Mouse (Mus musculus) thymus, adult 2 months (tissue): ENCODE data around the gene Angptl4. TPM values are rescaled to one million over a fixed set of nuclear protein-coding genes. Genes with fewer than 3 reads are reported as not detected.

ENCODE experiments used
- DNase-seq: peaks from one replicate; pipeline ENCODE4 v3.0.0; 2021
- H3K27ac ChIP-seq: fragments of 200-500 bp; 2 replicates; pipeline ENCODE4 v1.5.1; 2012; ENCODE audit warnings: low read length, control low read depth; ENCODE audit not compliant: control insufficient read depth, insufficient read depth
- H3K27me3 ChIP-seq: fragments of 200-500 bp; 2 replicates; pipeline ENCODE4 v1.6.1; 2012; ENCODE audit warnings: mild to moderate bottlenecking, low read length, moderate library complexity, mixed read lengths; ENCODE audit not compliant: control insufficient read depth, insufficient read depth
- H3K36me3 ChIP-seq: fragments of 200-500 bp; 2 replicates; pipeline ENCODE4 v1.6.1; 2012; ENCODE audit warnings: mild to moderate bottlenecking, low read length, moderate library complexity; ENCODE audit not compliant: control insufficient read depth, insufficient read depth
- H3K4me1 ChIP-seq: fragments of 200-500 bp; replicated peaks from 2 replicates; pipeline ENCODE4 v1.6.1; 2012; ENCODE audit warnings: low read length; ENCODE audit not compliant: control insufficient read depth, insufficient read depth
- H3K4me3 ChIP-seq: fragments of 200-500 bp; 2 replicates; pipeline ENCODE4 v1.5.1; 2012; ENCODE audit warnings: mild to moderate bottlenecking, low read length, control low read depth, moderate library complexity; ENCODE audit not compliant: control insufficient read depth, insufficient read depth
- CTCF ChIP-seq: fragments of 200-500 bp; IDR thresholded peaks from 2 replicates; pipeline ENCODE4 v1.5.1; 2012; ENCODE audit warnings: mild to moderate bottlenecking, control low read depth, low read length, moderate library complexity, borderline replicate concordance; ENCODE audit not compliant: control insufficient read depth, poor library complexity, insufficient read depth; ENCODE audit errors: extremely low read depth
- POLR2A ChIP-seq: fragments of 200-500 bp; IDR thresholded peaks from 2 replicates; pipeline ENCODE4 v1.6.1; 2012; ENCODE audit warnings: mild to moderate bottlenecking, low read length, control low read depth, moderate library complexity; ENCODE audit not compliant: control insufficient read depth, poor library complexity, insufficient read depth; ENCODE audit errors: extremely low read depth
- whole genome bisulfite sequencing: fragments of 180-500 bp; shearing (Covaris S2); methylation state at CpG from one replicate; pipeline ENCODE4 v1.1.7; 2018; 5-methylcytosine and 5-hydroxymethylcytosine counted together
- polyA plus RNA-seq: library from polyadenylated mRNA; depleted of rRNA; stranded (reverse); fragments of >200 nt; gene quantifications from 2 replicates; pipeline ENCODE4 v1.2.3, GENCODE M21; 2012

Gene Angptl4
- polyA plus RNA-seq, 1 experiment, result 23.0 TPM

GRCm38 (mm10) chr17:33816612-33817011 is 35.0 kb upstream of the Angptl4 start:
- DNase-seq, result no peak
- H3K4me3 ChIP-seq, result peak overlapping the region; percentile 62; the same call in 1 of the 2 replicates
- no peak for TF ChIP-seq POLR2A
- no peaks in the 10 kb centered on the region; the same call in 1 of the 2 replicates for H3K27me3 ChIP-seq
- WGBS, result 69% methylated on average over 5 of the region's 5 CpGs
- H3K4me1 ChIP-seq, result peaks cover 13% of the 10 kb centered on the region
- no peaks in the 10 kb centered on the region; the same call in 1 of the 2 replicates for H3K36me3 ChIP-seq
- no peak overlapping the region for H3K27ac ChIP-seq

DNA sequence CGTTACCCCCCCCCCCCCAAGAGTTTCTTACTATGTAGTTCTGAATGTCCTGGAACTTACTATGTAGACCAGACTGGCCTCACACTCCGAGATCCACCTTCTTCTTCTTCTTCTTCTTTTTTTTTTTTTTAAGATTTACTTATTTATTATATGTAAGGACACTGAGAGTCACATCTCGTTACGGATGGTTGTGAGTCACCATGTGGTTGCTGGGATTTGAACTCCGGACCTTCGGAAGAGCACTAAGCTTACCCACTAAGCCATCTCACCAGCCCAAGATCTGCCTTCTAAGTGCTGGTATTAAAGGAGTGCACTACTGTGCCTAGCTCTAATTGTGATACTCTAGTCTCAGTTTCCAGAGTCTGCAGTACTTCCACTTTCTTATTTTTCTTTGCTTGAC is 33.8 kb upstream of the Angptl4 start:
- Histone ChIP-seq H3K27me3 (peaks cover 4% of the 10 kb centered on the region; the same call in 1 of the 2 replicates), H3K4me3 (no peak overlapping the region), H3K4me1 (peaks cover 18% of the 10 kb centered on the region), H3K36me3 (no peaks in the 10 kb centered on the region), H3K27ac (no peak overlapping the region)
- TF ChIP-seq CTCF, result no peak
- no peak for TF ChIP-seq POLR2A
- no peak for DNase-seq
- WGBS, result 92% methylated on average over 6 of the region's 6 CpGs

- Histone ChIP-seq H3K4me1 (peaks cover 13% of the 10 kb centered on the region), H3K27me3 (peaks cover 4% of the 10 kb centered on the region; the same call in 1 of the 2 replicates), H3K4me3 (no peak overlapping the region), H3K36me3 (no peaks in the 10 kb centered on the region), H3K27ac (no peak overlapping the region)
- no peak for TF ChIP-seq CTCF
- no peak for TF ChIP-seq POLR2A
- DNase-seq, result no peak
- 63% methylated on average over 4 of the region's 4 CpGs for WGBS
Observed at GRCm38 (mm10) chr17:33812990-33813389, 31.4 kb upstream of the Angptl4 start.

DNA sequence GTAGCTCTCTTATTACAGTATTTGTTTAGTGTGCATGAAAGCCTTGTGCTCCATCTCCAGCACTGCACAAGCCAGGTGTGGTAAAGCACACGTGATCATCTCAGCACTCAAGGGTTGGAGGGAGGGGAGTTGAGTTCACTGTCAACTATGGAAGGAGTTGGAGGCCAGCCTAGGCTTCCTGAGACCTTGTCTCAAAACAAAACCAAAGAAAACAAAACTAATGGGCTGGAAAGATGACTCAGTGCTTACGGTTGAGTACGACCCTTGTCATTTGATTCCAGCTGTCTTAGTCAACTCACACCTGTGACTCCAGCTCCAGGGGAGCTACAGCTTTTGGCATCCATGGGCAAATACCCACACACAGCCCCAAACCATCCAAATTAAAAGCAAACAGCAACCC is 30.8 kb upstream of the Angptl4 start:
- TF ChIP-seq CTCF (no peak), POLR2A (no peak)
- H3K4me3 ChIP-seq, result no peak overlapping the region
- peaks cover 4% of the 10 kb centered on the region; the same call in 1 of the 2 replicates for H3K27me3 ChIP-seq
- no peak overlapping the region for H3K27ac ChIP-seq
- H3K4me1 ChIP-seq, result peaks cover 10% of the 10 kb centered on the region
- WGBS, result 44% methylated on average over 3 of the region's 3 CpGs
- no peaks in the 10 kb centered on the region for H3K36me3 ChIP-seq
- no peak for DNase-seq

GRCm38 (mm10) chr17:33811142-33811516 is 29.5 kb upstream of the Angptl4 start:
- Histone ChIP-seq H3K4me3 (no peak overlapping the region; the same call in 1 of the 2 replicates), H3K36me3 (no peaks in the 10 kb centered on the region), H3K4me1 (peaks cover 6% of the 10 kb centered on the region; the same call in 1 of the 2 replicates), H3K27ac (no peak overlapping the region), H3K27me3 (peaks cover 4% of the 10 kb centered on the region; the same call in 1 of the 2 replicates)
- WGBS, result 41% methylated on average over 7 of the region's 7 CpGs
- no peak for TF ChIP-seq POLR2A
- no peak for TF ChIP-seq CTCF
- DNase-seq, result no peak

GRCm38 (mm10) chr17:33810334-33811141 is 28.9 kb upstream of the Angptl4 start, which contains the start of gene Kank3:
TSS of gene Kank3 (plus strand) at chr17:33810519.
- peaks cover 4% of the 10 kb centered on the region; the same call in 1 of the 2 replicates for H3K27me3 ChIP-seq
- DNase-seq, result peak; percentile 85
- TF ChIP-seq POLR2A, result no peak
- H3K4me3 ChIP-seq, result peak within 1 kb of the TSS; percentile 16
- 3% methylated on average over 36 of the region's 36 CpGs for WGBS
- H3K36me3 ChIP-seq, result no peaks in the 10 kb centered on the region
- H3K4me1 ChIP-seq, result peaks cover 6% of the 10 kb centered on the region; the same call in 1 of the 2 replicates
- no peak within 1 kb of the TSS for H3K27ac ChIP-seq
